Mouse (Mus musculus) heart, postnatal 0 days (tissue): Measurements from ENCODE around the gene Smad5. TPM values are rescaled to one million over a fixed set of nuclear protein-coding genes. Genes with fewer than 3 reads are reported as not detected.

Experiments used
- ATAC-seq: fragments of 200-750 bp; cut with Nextera tagmentation; 2 replicates; pipeline ENCODE4 v1.8.0; 2017; ENCODE audit warnings: low read depth, moderate number of reproducible peaks, moderate library complexity; ENCODE audit not compliant: insufficient read depth
- DNase-seq: peaks from one replicate; pipeline ENCODE4 v3.0.0-alpha.2; 2016; ENCODE audit warnings: low spot score
- H3K27ac ChIP-seq: fragments of 300-500 bp; sonication (generic); 2 replicates; pipeline ENCODE4 v1.5.1; 2014; ENCODE audit warnings: low read depth, mild to moderate bottlenecking
- H3K27me3 ChIP-seq: fragments of 300-500 bp; sonication (generic); 2 replicates; pipeline ENCODE4 v1.6.1; 2014; ENCODE audit warnings: low read length, mixed read lengths; ENCODE audit not compliant: control insufficient read depth, insufficient read depth
- H3K36me3 ChIP-seq: fragments of 300-500 bp; sonication (generic); replicated peaks from 2 replicates; pipeline ENCODE4 v1.6.1; 2014; ENCODE audit warnings: low read length, mixed read lengths; ENCODE audit not compliant: control insufficient read depth, insufficient read depth
- H3K4me1 ChIP-seq: fragments of 300-500 bp; sonication (generic); 2 replicates; pipeline ENCODE4 v1.6.1; 2014; ENCODE audit warnings: antibody characterized with exemption; ENCODE audit not compliant: control insufficient read depth, insufficient read depth
- H3K4me2 ChIP-seq: fragments of 300-500 bp; sonication (generic); 2 replicates; pipeline ENCODE4 v1.6.1; 2014; ENCODE audit warnings: low read depth, mild to moderate bottlenecking, low read length, moderate library complexity
- H3K4me3 ChIP-seq: fragments of 300-500 bp; sonication (generic); 2 replicates; pipeline ENCODE4 v1.5.1; 2014; ENCODE audit warnings: low read depth, low read length
- H3K9ac ChIP-seq: fragments of 300-500 bp; sonication (generic); replicated peaks from 2 replicates; pipeline ENCODE4 v1.6.1; 2014; ENCODE audit warnings: low read depth, low read length, mixed read lengths
- H3K9me3 ChIP-seq: fragments of 300-500 bp; sonication (generic); replicated peaks from 2 replicates; pipeline ENCODE4 v1.6.1; 2016; ENCODE audit warnings: low read length; ENCODE audit not compliant: control insufficient read depth
- CTCF ChIP-seq: IDR thresholded peaks from 2 replicates; pipeline ENCODE4 v1.5.1; 2016; ENCODE audit warnings: antibody characterized with exemption, control low read depth, low read depth
- EP300 ChIP-seq: IDR thresholded peaks from 2 replicates; pipeline ENCODE4 v1.6.1; 2016; ENCODE audit warnings: antibody characterized with exemption, low read depth
- WGBS: fragments of 180-500 bp; shearing (Covaris S2); extraction: QIAGEN DNeasy Blood & Tissue Kit; methylation state at CpG from one replicate; pipeline ENCODE4 v1.1.7; 2014; 5-methylcytosine and 5-hydroxymethylcytosine counted together
- polyA plus RNA-seq: library from polyadenylated mRNA; unstranded; fragments of >200 nt; fragmentation: Nextera tagmentation; extraction: Ambion mirVana; gene quantifications from 2 replicates; pipeline ENCODE4 v1.2.1, GENCODE M21; 2015
- total RNA-seq: library from RNA; depleted of rRNA; stranded (reverse); fragments of >200 nt; gene quantifications from 2 replicates; pipeline ENCODE4 v1.2.3, GENCODE M21; 2014; ENCODE audit warnings: low replicate concordance

Smad5 gene
- total and polyA plus RNA-seq, 2 experiments from 2014 or later, result 12.0 to 36.9 TPM

- no peaks in the 10 kb centered on the region for H3K9me3 ChIP-seq
- no peaks in the 10 kb centered on the region for H3K27me3 ChIP-seq
- DNase-seq (no peak), ATAC-seq (no peak)
- H3K4me1 ChIP-seq, result peaks cover 13% of the 10 kb centered on the region
- 50% methylated on average over 14 of the region's 14 CpGs for WGBS
- H3K36me3 ChIP-seq, result no peaks in the 10 kb centered on the region
- H3K4me2 ChIP-seq, result no peak overlapping the region
- H3K4me3 ChIP-seq, result no peak overlapping the region
- no peak overlapping the region for H3K9ac ChIP-seq
- no peak overlapping the region for H3K27ac ChIP-seq
- TF ChIP-seq CTCF, result no peak
- TF ChIP-seq EP300, result no peak
These were observed 70.6 kb downstream of the Smad5 start for GRCm38 (mm10) chr13:56773262-56773870.

- WGBS, result 61% methylated on average over 5 of the region's 5 CpGs
- Histone ChIP-seq H3K36me3 (no peaks in the 10 kb centered on the region), H3K9ac (no peak overlapping the region), H3K4me1 (peaks cover 13% of the 10 kb centered on the region), H3K9me3 (no peaks in the 10 kb centered on the region), H3K27ac (no peak overlapping the region), H3K27me3 (no peaks in the 10 kb centered on the region), H3K4me2 (no peak overlapping the region), H3K4me3 (no peak overlapping the region)
- DNase-seq (no peak), ATAC-seq (no peak)
- no peak for TF ChIP-seq CTCF
- TF ChIP-seq EP300, result no peak
These were observed 71.5 kb downstream of the Smad5 start for GRCm38 (mm10) chr13:56774304-56774703.

- no peaks in the 10 kb centered on the region for H3K27me3 ChIP-seq
- H3K9ac ChIP-seq, result no peak overlapping the region
- DNase-seq, result no peak
- ATAC-seq, result no peak
- no peaks in the 10 kb centered on the region for H3K36me3 ChIP-seq
- H3K4me1 ChIP-seq, result peaks cover 12% of the 10 kb centered on the region
- no peak overlapping the region for H3K4me3 ChIP-seq
- no peaks in the 10 kb centered on the region for H3K9me3 ChIP-seq
- no peak overlapping the region for H3K27ac ChIP-seq
- TF ChIP-seq EP300, result no peak
- no peak for TF ChIP-seq CTCF
- 49% methylated on average over 13 of the region's 13 CpGs for WGBS
- no peak overlapping the region for H3K4me2 ChIP-seq
These were observed 78.1 kb downstream of the Smad5 start for GRCm38 (mm10) chr13:56780746-56781469.

- no peak for ATAC-seq
- Histone ChIP-seq H3K4me2 (no peak overlapping the region), H3K9me3 (no peaks in the 10 kb centered on the region), H3K4me3 (no peak overlapping the region), H3K27ac (no peak overlapping the region), H3K27me3 (no peaks in the 10 kb centered on the region), H3K4me1 (peaks cover 5% of the 10 kb centered on the region; the same call in 1 of the 2 replicates), H3K9ac (no peak overlapping the region), H3K36me3 (no peaks in the 10 kb centered on the region)
- no peak for TF ChIP-seq EP300
- TF ChIP-seq CTCF, result no peak
- no peak for DNase-seq
- WGBS, result 78% methylated on average over 3 of the region's 3 CpGs
These were observed 78.9 kb downstream of the Smad5 start for GRCm38 (mm10) chr13:56781697-56782096.

GRCm38 (mm10) chr13:56782621-56783020 is 79.8 kb downstream of the Smad5 start:
- DNase-seq, result no peak
- no peak overlapping the region for H3K4me2 ChIP-seq
- H3K27ac ChIP-seq, result no peak overlapping the region
- H3K4me3 ChIP-seq, result no peak overlapping the region
- TF ChIP-seq CTCF (no peak), EP300 (no peak)
- no peaks in the 10 kb centered on the region for H3K36me3 ChIP-seq
- H3K9ac ChIP-seq, result no peak overlapping the region
- no peaks in the 10 kb centered on the region for H3K27me3 ChIP-seq
- no peak for ATAC-seq
- H3K9me3 ChIP-seq, result no peaks in the 10 kb centered on the region
- 96% methylated on average over 1 of the region's 1 CpGs for WGBS
- H3K4me1 ChIP-seq, result no peaks in the 10 kb centered on the region
